Mouse (Mus musculus) WW6 (cell line): ENCODE measurements around the gene Slc13a1.

Source experiments
- DNase-seq: peaks from one replicate; pipeline ENCODE4 v3.0.0-alpha.2; 2013; ENCODE audit warnings: low read depth, low spot score

Slc13a1 gene

GRCm38 (mm10) chr6:24076089-24076488 is 91.8 kb downstream of the Slc13a1 start:
- DNase-seq: no peak

DNA sequence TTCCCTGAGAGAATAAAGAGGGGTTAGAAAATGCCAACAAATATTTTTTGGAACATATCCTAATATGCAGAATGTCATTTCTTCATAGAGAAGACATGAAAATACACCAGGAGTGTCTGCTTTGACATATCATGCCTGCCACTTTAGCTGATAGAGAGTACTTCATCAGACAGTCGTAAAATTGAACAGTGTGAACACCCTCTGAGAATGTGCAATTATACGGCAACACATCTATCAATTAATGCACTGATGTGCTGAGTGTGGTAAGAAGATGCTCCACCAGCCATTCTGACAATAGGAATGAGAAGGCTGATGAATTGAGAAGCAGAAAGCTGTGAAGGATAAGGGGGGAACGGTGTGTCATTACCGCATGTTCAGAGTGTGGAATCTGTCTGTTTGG is 95.1 kb downstream of the Slc13a1 start:
- no peak for DNase-seq

DNA sequence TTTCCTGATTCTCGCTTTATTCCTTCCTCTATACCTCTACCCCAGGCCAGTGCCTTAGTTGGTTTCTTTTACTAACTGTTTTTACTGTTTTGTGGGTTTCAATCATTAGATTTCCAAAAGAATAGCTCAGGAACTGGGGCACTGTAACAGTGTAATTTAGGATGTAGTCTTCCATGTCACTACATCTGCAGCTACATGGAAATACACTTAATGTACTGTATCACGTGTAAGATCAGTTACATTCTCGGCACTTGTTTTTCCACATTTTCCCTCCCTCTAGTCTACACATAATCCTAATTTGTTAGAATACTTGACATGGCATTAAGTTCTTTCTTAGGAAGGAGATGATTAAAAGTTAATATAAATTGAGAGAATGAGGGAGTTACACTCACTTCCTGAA is 108.1 kb downstream of the Slc13a1 start:
- no peak for DNase-seq

DNA sequence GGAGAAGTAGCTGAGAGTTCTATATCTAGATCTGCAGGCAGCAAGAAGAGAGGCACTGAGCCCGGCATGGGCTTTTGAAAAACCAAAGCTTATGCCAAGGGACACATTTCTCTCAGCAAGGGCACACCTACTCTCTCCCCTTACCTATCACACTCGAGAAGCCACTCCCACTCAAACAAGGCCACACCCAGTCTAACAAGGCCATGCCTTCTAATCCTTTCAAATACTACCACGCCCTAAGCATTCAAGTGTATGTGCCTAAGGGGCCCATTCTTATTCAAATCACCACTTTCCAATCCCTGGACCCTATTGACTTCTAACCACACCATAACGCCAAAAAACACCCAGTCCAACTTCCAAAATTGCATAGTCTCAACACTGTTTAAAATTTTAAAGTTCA is 112.8 kb downstream of the Slc13a1 start:
- DNase-seq: no peak

DNA sequence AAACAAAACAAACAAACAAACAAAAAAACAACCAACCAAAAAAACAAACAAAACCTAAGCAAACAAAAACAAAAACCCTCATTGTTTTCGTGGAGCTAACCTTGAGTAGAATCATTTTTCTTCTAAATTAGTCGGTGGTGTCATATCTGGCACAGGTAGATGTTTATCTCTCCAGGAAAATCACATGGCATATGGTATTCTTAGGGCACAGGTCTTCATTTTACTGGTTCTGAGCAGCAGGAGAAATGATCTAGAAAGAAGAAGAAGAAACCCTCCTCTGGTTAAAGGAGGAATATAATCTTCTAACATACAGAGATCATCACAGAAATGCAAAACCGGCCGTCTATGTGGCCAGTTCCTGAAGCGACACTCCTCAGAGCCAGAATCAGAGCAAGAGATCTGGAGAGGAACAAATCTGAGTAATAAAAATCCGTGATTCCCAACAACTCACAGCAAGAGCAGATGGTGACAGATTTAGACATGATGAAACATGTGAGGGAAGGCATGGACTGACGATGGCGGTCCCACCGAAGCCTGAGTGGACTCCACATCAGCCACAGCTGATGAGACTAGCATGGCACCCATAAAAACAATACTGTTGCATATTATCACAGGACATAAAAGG is 113.7 kb downstream of the Slc13a1 start:
- no peak for DNase-seq

DNA sequence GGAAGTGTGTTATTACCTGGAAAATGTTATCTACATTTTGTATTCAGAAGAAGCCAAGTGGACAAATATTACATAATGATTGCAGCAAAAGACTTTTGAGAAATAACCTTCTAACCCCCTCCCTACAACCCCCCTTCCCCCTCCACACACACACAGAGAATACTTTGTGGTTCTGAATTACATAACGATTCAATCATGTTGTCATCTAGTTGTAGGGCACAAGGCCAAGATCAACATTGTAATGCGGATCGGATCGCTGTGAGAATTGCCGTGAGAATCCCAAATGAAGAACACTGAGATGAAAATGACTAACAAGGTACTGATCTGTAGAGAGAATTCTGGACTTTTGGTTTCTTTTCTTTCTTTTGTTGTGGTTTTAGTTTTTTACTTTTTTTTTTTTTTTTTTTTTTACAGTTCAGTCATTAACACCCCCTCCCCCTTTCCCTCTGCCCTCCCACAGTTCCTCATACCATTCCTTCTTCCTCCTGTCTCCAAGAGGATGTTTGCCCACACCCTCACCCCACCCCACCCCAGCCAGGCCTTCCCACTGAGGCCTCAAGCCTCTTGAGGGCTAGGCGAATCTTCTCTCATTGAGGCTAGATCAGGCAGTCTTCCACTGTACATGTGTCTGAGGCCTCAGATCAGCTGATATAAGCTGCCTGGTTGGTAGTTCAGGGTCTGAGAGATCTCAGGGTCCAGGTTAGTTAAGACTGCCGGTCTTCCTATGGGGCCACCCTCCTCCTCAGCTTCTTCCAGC is 120.7 kb downstream of the Slc13a1 start:
- no peak for DNase-seq

DNA sequence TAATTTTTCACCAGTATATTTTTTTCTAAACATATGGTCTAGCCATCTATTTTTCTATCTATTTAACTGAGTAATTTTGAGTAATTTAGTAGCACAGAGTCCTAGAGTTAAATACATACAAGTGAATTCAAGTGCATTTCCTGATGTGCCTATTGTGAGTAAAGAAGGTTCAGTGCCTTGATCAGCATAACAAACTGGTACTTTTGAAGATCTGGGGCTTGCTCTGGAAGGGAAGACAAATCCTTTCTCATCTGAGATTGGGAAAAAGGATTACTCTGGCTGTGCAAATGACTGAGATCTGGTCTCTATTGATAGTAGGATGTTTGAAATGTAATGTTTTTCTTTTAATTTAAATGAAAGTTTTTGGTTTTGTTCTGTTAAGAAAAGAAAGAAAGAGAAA is 124.4 kb downstream of the Slc13a1 start:
- DNase-seq: no peak
